Mouse (Mus musculus): ENCODE measurements around the gene Fam169b. TPM values are rescaled to one million over a fixed set of nuclear protein-coding genes. Genes with fewer than 3 reads are reported as not detected.

The Fam169b gene
- 0.33 and 0.42 TPM in 2 replicates for polyA plus RNA-seq (2015; fragmentation: Nextera tagmentation; extraction: Ambion mirVana)

DNA sequence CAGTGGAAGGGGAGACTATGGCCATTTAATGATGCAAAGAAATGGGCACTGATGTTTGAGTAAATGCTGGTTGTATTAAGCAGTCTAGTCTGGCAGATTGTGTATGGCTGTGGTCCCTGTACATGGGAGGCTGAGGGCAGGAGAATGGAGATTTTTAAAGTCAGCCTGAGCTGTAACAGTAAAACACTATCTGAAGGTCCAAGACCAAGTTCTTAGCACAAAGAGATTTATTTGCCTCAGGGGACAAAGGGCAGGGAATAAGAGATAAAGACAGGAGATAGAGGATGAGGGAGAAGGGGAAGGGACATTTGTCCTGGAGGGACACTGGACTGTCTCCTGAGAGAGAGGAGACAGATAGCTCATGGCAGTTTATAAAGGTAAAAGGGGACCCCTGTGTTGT is at the start of gene Fam169b:
Gene Fam169b, plus strand, starts transcription at position 325 of the 400 bp plus-strand sequence.
- H3K4me3 ChIP-seq (ENCODE audit: low read length), result no peak within 1 kb of the TSS
- no peak within 1 kb of the TSS for H3K9ac ChIP-seq (ENCODE audit: low read depth, low read length)
- H3K36me3 ChIP-seq (ENCODE audit: control insufficient read depth, insufficient read depth, low read length), result no peaks in the 10 kb centered on the region
- H3K27me3 ChIP-seq (replicated peaks; ENCODE audit: control insufficient read depth, insufficient read depth, low read length), result no peaks in the 10 kb centered on the region; the same call in 1 of the 2 replicates
- no peak within 1 kb of the TSS for H3K4me2 ChIP-seq (ENCODE audit: low read depth, low read length)
- no peak within 1 kb of the TSS for H3K27ac ChIP-seq (ENCODE audit: low read length)
- no peaks in the 10 kb centered on the region for H3K9me3 ChIP-seq (ENCODE audit: control insufficient read depth, low read length)
- ATAC-seq, result peak; percentile 53
- peaks cover 5% of the 10 kb centered on the region; the same call in 1 of the 2 replicates for H3K4me1 ChIP-seq (ENCODE audit: control insufficient read depth, insufficient read depth, low read length)

DNA sequence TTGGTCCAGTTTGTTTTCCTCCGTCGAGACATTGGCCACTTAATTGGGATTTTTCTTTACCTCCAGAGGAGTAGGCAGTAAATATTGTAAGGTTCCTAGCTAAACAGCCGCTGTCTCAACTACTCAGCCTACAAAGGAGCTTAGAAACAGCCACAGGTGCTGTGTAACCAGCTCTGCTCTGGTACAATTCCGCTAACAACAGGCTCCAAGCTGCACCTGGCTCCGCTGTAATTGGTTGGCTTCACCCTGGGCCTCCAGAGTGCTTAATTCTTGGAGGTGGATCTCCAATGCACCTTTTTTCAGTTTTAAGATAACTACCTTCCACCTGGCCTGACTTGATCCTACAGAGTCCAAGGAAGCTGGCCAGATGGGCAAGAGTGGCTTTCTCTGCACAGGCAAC is 49.6 kb upstream of the Fam169b start:
- H3K36me3 ChIP-seq (ENCODE audit: control insufficient read depth, insufficient read depth, low read length), result peaks cover 2% of the 10 kb centered on the region; the same call in 1 of the 2 replicates

DNA sequence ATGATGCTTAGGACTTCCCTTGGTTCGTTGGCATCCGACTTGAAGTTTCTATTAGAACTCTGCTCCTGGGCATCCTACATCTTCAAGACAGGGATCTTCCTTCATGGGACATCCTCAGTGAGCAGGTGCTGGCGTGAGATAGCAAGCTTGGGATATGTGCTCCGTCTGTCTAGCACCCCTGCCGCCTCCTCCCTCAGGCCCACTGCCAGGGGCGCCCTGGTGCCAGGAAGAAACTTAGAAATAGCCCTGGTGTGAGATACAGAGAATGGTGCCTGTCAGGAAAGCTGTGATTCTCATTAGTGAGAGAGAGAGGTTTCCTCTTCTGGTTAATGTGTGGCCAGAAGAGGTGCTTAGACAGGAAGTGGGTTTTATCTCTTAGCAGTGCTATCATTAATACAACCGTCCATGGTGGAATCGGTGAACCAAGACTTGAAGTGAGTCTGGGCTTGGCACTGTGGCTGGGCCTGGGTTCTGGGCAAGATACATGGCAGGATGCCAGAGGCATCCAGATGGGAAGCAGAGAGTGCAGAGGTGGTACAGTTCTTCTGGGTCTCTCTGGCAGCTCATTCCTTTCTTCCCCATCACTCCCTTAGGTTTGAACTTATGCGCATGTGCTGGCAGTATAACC is 48.1 kb upstream of the Fam169b start:
- Histone ChIP-seq H3K4me2 (ENCODE audit: low read depth, low read length) (no peak overlapping the region), H3K27me3 (replicated peaks; ENCODE audit: control insufficient read depth, insufficient read depth, low read length) (no peaks in the 10 kb centered on the region), H3K4me3 (ENCODE audit: low read length) (no peak overlapping the region), H3K27ac (ENCODE audit: low read length) (no peak overlapping the region), H3K4me1 (ENCODE audit: control insufficient read depth, insufficient read depth, low read length) (no peaks in the 10 kb centered on the region), H3K9me3 (ENCODE audit: control insufficient read depth, low read length) (no peaks in the 10 kb centered on the region), H3K9ac (ENCODE audit: low read depth, low read length) (no peak overlapping the region), H3K36me3 (ENCODE audit: control insufficient read depth, insufficient read depth, low read length) (no peaks in the 10 kb centered on the region; the same call in 1 of the 2 replicates)
- WGBS, result 82% methylated on average over 9 of the region's 9 CpGs
- no peak for ATAC-seq

More for the DNA sequence above, 49.6 kb upstream of the Fam169b start:
- Histone ChIP-seq H3K9ac (ENCODE audit: low read depth, low read length) (no peak overlapping the region), H3K27me3 (replicated peaks; ENCODE audit: control insufficient read depth, insufficient read depth, low read length) (no peaks in the 10 kb centered on the region), H3K9me3 (ENCODE audit: control insufficient read depth, low read length) (no peaks in the 10 kb centered on the region), H3K4me3 (ENCODE audit: low read length) (no peak overlapping the region), H3K27ac (ENCODE audit: low read length) (no peak overlapping the region), H3K4me1 (ENCODE audit: control insufficient read depth, insufficient read depth, low read length) (no peaks in the 10 kb centered on the region), H3K4me2 (ENCODE audit: low read depth, low read length) (no peak overlapping the region)
- no peak for ATAC-seq
- WGBS, result 91% methylated on average over 5 of the region's 5 CpGs

DNA sequence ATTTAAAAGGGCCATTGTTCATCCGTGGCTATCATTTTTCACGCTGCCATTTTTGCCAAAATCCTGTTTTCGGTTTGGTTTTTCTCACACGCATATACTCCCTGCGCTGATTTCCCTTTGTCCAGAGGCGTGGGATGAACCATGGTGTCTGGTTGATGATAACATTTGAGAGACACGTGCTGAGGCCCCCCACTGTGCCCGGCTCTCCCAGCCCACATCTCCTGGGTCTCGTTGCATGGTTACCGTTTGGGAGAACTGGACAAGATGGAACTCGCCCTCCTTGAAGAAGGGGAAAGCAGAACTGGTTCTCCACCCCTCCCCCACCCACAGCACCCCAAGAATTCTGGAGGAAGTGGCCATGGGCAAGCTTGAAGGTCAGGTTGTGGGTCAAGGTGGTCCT is 46.6 kb upstream of the Fam169b start:
- Histone ChIP-seq H3K4me3 (ENCODE audit: low read length) (no peak overlapping the region), H3K36me3 (ENCODE audit: control insufficient read depth, insufficient read depth, low read length) (no peaks in the 10 kb centered on the region; the same call in 1 of the 2 replicates), H3K9me3 (ENCODE audit: control insufficient read depth, low read length) (no peaks in the 10 kb centered on the region), H3K27ac (ENCODE audit: low read length) (no peak overlapping the region), H3K4me2 (ENCODE audit: low read depth, low read length) (no peak overlapping the region), H3K9ac (ENCODE audit: low read depth, low read length) (no peak overlapping the region), H3K4me1 (ENCODE audit: control insufficient read depth, insufficient read depth, low read length) (no peaks in the 10 kb centered on the region), H3K27me3 (replicated peaks; ENCODE audit: control insufficient read depth, insufficient read depth, low read length) (no peaks in the 10 kb centered on the region)
- no peak for ATAC-seq
- 87% methylated on average over 11 of the region's 11 CpGs for WGBS

DNA sequence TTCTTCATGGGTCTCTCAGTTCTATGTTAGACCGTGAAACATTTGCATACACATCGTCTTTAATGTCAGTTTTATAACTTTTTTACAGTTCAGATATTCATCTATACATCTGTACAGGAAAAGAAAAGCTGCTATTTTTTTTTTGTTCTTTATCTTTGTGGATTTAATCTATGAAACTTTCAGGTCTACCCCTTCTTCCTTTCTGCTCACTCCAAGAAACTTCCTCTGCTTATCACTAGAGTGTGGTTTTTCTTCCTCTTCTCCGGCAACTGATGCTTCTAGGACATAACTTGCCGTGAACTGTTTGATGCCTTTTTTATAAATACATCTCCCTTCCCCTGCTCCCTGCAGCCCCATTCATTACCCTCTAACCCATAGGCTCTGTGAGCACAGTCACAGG is 46.0 kb upstream of the Fam169b start:
- Histone ChIP-seq H3K27ac (ENCODE audit: low read length) (no peak overlapping the region), H3K27me3 (replicated peaks; ENCODE audit: control insufficient read depth, insufficient read depth, low read length) (no peaks in the 10 kb centered on the region), H3K36me3 (ENCODE audit: control insufficient read depth, insufficient read depth, low read length) (no peaks in the 10 kb centered on the region; the same call in 1 of the 2 replicates), H3K4me2 (ENCODE audit: low read depth, low read length) (no peak overlapping the region), H3K4me1 (ENCODE audit: control insufficient read depth, insufficient read depth, low read length) (no peaks in the 10 kb centered on the region), H3K9me3 (ENCODE audit: control insufficient read depth, low read length) (no peaks in the 10 kb centered on the region), H3K4me3 (ENCODE audit: low read length) (no peak overlapping the region), H3K9ac (ENCODE audit: low read depth, low read length) (no peak overlapping the region)
- no peak for ATAC-seq
- 79% methylated on average over 4 of the region's 4 CpGs for WGBS

DNA sequence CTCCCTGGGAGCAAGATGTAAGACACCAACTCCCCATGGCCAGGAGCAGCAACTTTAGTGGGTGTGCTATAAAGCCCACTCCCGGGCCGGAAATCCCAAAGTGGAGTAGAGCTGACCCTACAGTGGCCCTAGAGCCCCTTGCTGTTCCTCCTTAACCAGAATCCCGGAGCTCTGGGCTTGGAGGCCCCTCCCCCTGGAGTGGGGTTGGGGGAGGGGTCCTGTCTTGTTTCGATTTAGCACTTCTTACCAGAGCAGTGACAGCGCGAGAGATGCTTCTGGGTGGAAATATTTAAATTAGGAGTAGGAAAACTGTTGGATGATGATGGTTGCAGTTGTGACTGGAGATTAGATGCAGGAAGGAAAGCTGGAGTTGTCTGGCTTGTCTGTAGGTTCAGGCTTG is 45.1 kb upstream of the Fam169b start:
- 53% methylated on average over 6 of the region's 6 CpGs for WGBS

DNA sequence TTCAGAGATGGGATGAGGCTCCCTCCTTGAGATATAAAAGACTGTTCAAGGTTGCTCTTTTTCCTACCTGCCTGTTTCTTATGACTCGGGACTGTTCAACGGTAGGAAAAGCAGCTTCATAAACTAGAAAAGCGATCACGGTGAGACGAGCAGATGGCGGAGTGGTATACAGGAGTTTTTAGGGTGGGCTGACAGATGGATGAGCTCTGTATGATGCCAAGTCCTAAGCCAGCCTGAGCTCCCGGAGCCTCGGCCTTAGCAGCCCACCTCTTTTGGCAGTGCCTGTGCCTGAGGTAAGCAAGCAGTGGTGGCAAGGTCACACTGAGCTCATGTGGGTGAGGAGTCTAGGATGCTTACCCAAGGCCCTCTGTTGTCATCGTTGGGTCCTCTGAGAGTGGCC is 42.8 kb upstream of the Fam169b start:
- Histone ChIP-seq H3K36me3 (ENCODE audit: control insufficient read depth, insufficient read depth, low read length) (no peaks in the 10 kb centered on the region; the same call in 1 of the 2 replicates), H3K9ac (ENCODE audit: low read depth, low read length) (no peak overlapping the region), H3K9me3 (ENCODE audit: control insufficient read depth, low read length) (no peaks in the 10 kb centered on the region), H3K4me1 (ENCODE audit: control insufficient read depth, insufficient read depth, low read length) (peaks cover 5% of the 10 kb centered on the region), H3K4me3 (ENCODE audit: low read length) (no peak overlapping the region), H3K27me3 (replicated peaks; ENCODE audit: control insufficient read depth, insufficient read depth, low read length) (no peaks in the 10 kb centered on the region), H3K4me2 (ENCODE audit: low read depth, low read length) (no peak overlapping the region), H3K27ac (ENCODE audit: low read length) (no peak overlapping the region)
- 88% methylated on average over 9 of the region's 9 CpGs for WGBS
- no peak for ATAC-seq

More for the DNA sequence above, 45.1 kb upstream of the Fam169b start:
- ATAC-seq, result no peak
- Histone ChIP-seq H3K9me3 (ENCODE audit: control insufficient read depth, low read length) (no peaks in the 10 kb centered on the region), H3K4me1 (ENCODE audit: control insufficient read depth, insufficient read depth, low read length) (no peaks in the 10 kb centered on the region), H3K36me3 (ENCODE audit: control insufficient read depth, insufficient read depth, low read length) (no peaks in the 10 kb centered on the region; the same call in 1 of the 2 replicates), H3K27ac (ENCODE audit: low read length) (no peak overlapping the region), H3K9ac (ENCODE audit: low read depth, low read length) (no peak overlapping the region), H3K27me3 (replicated peaks; ENCODE audit: control insufficient read depth, insufficient read depth, low read length) (no peaks in the 10 kb centered on the region), H3K4me2 (ENCODE audit: low read depth, low read length) (no peak overlapping the region), H3K4me3 (ENCODE audit: low read length) (no peak overlapping the region)

DNA sequence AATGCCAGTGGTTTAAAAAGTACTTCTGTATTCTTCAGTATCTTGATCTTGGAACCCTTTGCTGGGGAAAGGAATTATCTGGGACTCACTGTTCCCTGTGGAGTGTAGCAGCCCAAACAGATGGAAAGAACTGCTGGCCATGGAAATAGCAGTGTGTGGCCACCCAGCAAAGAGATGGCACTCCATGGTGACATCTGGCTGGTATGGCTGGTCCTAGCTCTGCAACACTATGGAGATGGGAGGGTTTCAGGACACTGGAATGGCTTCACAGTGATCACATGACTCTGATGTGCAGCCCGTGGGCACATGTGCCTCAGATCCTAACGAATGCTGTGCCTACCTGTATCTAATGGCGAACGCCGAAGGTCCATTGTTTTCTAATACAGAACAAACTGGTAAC is 41.1 kb upstream of the Fam169b start:
- no peak overlapping the region for H3K4me2 ChIP-seq (ENCODE audit: low read depth, low read length)
- no peaks in the 10 kb centered on the region for H3K27me3 ChIP-seq (replicated peaks; ENCODE audit: control insufficient read depth, insufficient read depth, low read length)
- H3K36me3 ChIP-seq (ENCODE audit: control insufficient read depth, insufficient read depth, low read length), result no peaks in the 10 kb centered on the region
- no peak overlapping the region for H3K9ac ChIP-seq (ENCODE audit: low read depth, low read length)
- no peaks in the 10 kb centered on the region for H3K9me3 ChIP-seq (ENCODE audit: control insufficient read depth, low read length)
- H3K4me1 ChIP-seq (ENCODE audit: control insufficient read depth, insufficient read depth, low read length), result peaks cover 5% of the 10 kb centered on the region
- 90% methylated on average over 5 of the region's 5 CpGs for WGBS
- ATAC-seq, result no peak
- no peak overlapping the region for H3K4me3 ChIP-seq (ENCODE audit: low read length)
- no peak overlapping the region for H3K27ac ChIP-seq (ENCODE audit: low read length)

DNA sequence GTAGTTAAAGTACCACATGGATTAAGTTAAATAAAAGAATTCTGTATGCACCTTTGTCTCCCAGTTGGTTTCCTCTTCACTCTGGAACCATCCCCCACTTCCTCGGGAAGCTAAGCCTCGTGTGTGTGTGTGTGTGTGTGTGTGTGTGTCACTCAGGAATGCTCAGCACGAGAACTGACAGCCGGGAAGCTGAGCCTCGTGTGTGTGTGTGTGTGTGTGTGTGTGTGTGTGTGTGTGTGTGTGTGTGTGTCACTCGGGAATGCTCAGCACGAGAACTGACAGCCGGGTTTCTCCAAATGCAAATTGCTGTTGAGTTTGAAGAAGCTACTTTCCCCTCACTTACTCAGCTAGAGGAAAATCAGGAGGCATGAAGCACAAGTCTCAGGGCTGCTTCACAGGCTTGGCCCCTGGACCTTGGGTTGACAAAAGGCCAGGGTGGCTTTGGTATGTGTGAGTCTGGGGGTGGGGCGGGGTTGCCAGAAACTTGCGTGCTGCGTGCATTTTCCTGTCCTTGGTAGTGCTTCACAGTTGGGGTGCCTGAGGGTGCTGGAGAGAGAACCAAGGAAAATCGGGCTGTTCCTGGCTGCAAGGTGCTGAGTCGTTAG is 39.9 kb upstream of the Fam169b start:
- peak; percentile 13; the same call in 1 of the 2 replicates for ATAC-seq
- Histone ChIP-seq H3K4me3 (ENCODE audit: low read length) (no peak overlapping the region), H3K4me1 (ENCODE audit: control insufficient read depth, insufficient read depth, low read length) (peaks cover 5% of the 10 kb centered on the region), H3K27ac (ENCODE audit: low read length) (no peak overlapping the region; the same call in 1 of the 2 replicates), H3K9ac (ENCODE audit: low read depth, low read length) (no peak overlapping the region), H3K36me3 (ENCODE audit: control insufficient read depth, insufficient read depth, low read length) (no peaks in the 10 kb centered on the region), H3K9me3 (ENCODE audit: control insufficient read depth, low read length) (no peaks in the 10 kb centered on the region), H3K4me2 (ENCODE audit: low read depth, low read length) (no peak overlapping the region; the same call in 1 of the 2 replicates), H3K27me3 (replicated peaks; ENCODE audit: control insufficient read depth, insufficient read depth, low read length) (no peaks in the 10 kb centered on the region)
- 28% methylated on average over 13 of the region's 13 CpGs for WGBS

All from intestine, embryonic 16.5 days (tissue).